Mouse (Mus musculus) heart, embryonic 13.5 days (tissue): ENCODE measurements at regions not wholly inside any gene's neighbourhood (a gene's known extent, or its start where the extent isn't known, plus 50 kb on each side); places are given as distances from the start of the nearest gene placed in this dataset. TPM values are rescaled to one million over a fixed set of nuclear protein-coding genes. Genes with fewer than 3 reads are reported as not detected.

Experiments used
- ATAC-seq: fragments of 200-750 bp; cut with Nextera tagmentation; 2 replicates; pipeline ENCODE4 v1.8.0; 2017; ENCODE audit warnings: moderate TSS enrichment; ENCODE audit not compliant: insufficient number of reproducible peaks, low FRiP score, low TSS enrichment; ENCODE audit errors: extremely low read depth
- H3K27ac ChIP-seq: fragments of 300-500 bp; sonication (generic); replicated peaks from 2 replicates; pipeline ENCODE4 v1.5.1; 2015; ENCODE audit warnings: moderate library complexity, mild to moderate bottlenecking, inconsistent platforms
- H3K27me3 ChIP-seq: fragments of 300-500 bp; sonication (generic); replicated peaks from 2 replicates; pipeline ENCODE4 v1.6.1; 2015; ENCODE audit warnings: mild to moderate bottlenecking, inconsistent platforms
- H3K36me3 ChIP-seq: fragments of 300-500 bp; sonication (generic); 2 replicates; pipeline ENCODE4 v1.6.1; 2015; ENCODE audit warnings: mild to moderate bottlenecking, inconsistent platforms
- H3K4me1 ChIP-seq: fragments of 300-500 bp; sonication (generic); 2 replicates; pipeline ENCODE4 v1.6.1; 2015; ENCODE audit warnings: inconsistent platforms
- H3K4me2 ChIP-seq: fragments of 300-500 bp; sonication (generic); 2 replicates; pipeline ENCODE4 v1.6.1; 2015; ENCODE audit warnings: inconsistent platforms, mild to moderate bottlenecking, moderate library complexity
- H3K4me3 ChIP-seq: fragments of 300-500 bp; sonication (generic); 2 replicates; pipeline ENCODE4 v1.5.1; 2015; ENCODE audit warnings: moderate library complexity, mild to moderate bottlenecking, inconsistent platforms
- H3K9ac ChIP-seq: fragments of 300-500 bp; sonication (generic); 2 replicates; pipeline ENCODE4 v1.6.1; 2015; ENCODE audit warnings: inconsistent platforms, mild to moderate bottlenecking, moderate library complexity
- H3K9me3 ChIP-seq: fragments of 300-500 bp; sonication (generic); 2 replicates; pipeline ENCODE4 v1.6.1; 2016; ENCODE audit warnings: inconsistent platforms
- WGBS: fragments of 180-500 bp; shearing (Covaris S2); methylation state at CpG from one replicate; pipeline ENCODE4 v1.1.7; 2015; ENCODE audit warnings: mixed read lengths; 5-methylcytosine and 5-hydroxymethylcytosine counted together
- microRNA-seq: library from miRNA; unstranded; fragments of <30 nt; microRNA quantifications from one replicate; pipeline ENCODE4, GENCODE M21; 2016

GRCm38 (mm10) chrX:12834681-12835080 is 72.8 kb upstream of the Med14 start:
- 56% methylated on average over 4 of the region's 4 CpGs for WGBS
- ATAC-seq = no peak
- no peak overlapping the region for H3K27ac ChIP-seq

GRCm38 (mm10) chrX:12832709-12833108 is 70.8 kb upstream of the Med14 start:
- H3K27ac ChIP-seq = no peak overlapping the region
- no peak overlapping the region for H3K4me2 ChIP-seq
- no peaks in the 10 kb centered on the region for H3K36me3 ChIP-seq
- H3K4me1 ChIP-seq = no peaks in the 10 kb centered on the region
- H3K9me3 ChIP-seq = no peaks in the 10 kb centered on the region
- H3K27me3 ChIP-seq = no peaks in the 10 kb centered on the region; the same call in 1 of the 2 replicates
- no peak for ATAC-seq
- 72% methylated on average over 2 of the region's 2 CpGs for WGBS
- H3K9ac ChIP-seq = no peak overlapping the region
- no peak overlapping the region for H3K4me3 ChIP-seq

More at GRCm38 (mm10) chrX:12834681-12835080, 72.8 kb upstream of the Med14 start:
- Histone ChIP-seq H3K27me3 (no peaks in the 10 kb centered on the region; the same call in 1 of the 2 replicates), H3K4me2 (no peak overlapping the region), H3K4me3 (no peak overlapping the region), H3K4me1 (peaks cover 3% of the 10 kb centered on the region; the same call in 1 of the 2 replicates), H3K9ac (no peak overlapping the region), H3K36me3 (no peaks in the 10 kb centered on the region), H3K9me3 (no peaks in the 10 kb centered on the region)

DNA sequence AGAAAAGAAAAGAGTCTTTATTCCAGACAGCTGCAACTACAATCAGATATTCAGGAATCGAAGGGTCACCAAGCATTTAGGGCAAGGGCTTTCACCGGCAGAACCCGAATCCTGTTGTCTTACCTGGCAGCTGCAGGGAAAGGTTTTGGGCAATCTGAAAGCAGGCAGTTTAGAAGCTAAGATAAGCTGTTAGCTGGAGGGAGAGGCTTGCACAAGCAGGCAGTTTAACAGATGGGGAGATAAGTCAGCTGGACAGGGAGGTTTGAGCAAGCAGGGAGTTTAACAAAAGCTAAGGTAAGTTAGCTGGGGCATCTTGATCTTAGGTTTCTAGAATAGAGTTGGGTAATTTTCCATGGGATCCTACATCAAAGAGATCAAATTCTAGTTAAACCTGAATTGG is 67.3 kb upstream of the Med14 start:
- no peak for ATAC-seq
- peaks cover 18% of the 10 kb centered on the region for H3K4me1 ChIP-seq
- no peaks in the 10 kb centered on the region; the same call in none of the 2 replicates for H3K27me3 ChIP-seq
- no peak overlapping the region for H3K9ac ChIP-seq
- H3K36me3 ChIP-seq = no peaks in the 10 kb centered on the region
- no peak overlapping the region for H3K4me2 ChIP-seq
- no peak overlapping the region for H3K4me3 ChIP-seq
- H3K9me3 ChIP-seq = no peaks in the 10 kb centered on the region
- H3K27ac ChIP-seq = no peak overlapping the region
- WGBS = 63% methylated on average over 3 of the region's 3 CpGs

GRCm38 (mm10) chrX:12827299-12827872 is 65.5 kb upstream of the Med14 start:
- peaks cover 19% of the 10 kb centered on the region for H3K4me1 ChIP-seq
- H3K9ac ChIP-seq = no peak overlapping the region
- no peak overlapping the region for H3K4me3 ChIP-seq
- H3K27ac ChIP-seq = no peak overlapping the region
- 75% methylated on average over 4 of the region's 4 CpGs for WGBS
- no peaks in the 10 kb centered on the region for H3K9me3 ChIP-seq
- peaks cover 3% of the 10 kb centered on the region for H3K27me3 ChIP-seq
- no peak for ATAC-seq
- no peaks in the 10 kb centered on the region for H3K36me3 ChIP-seq
- H3K4me2 ChIP-seq = no peak overlapping the region

- WGBS = 77% methylated on average over 4 of the region's 4 CpGs
- H3K36me3 ChIP-seq = no peaks in the 10 kb centered on the region
Measured at GRCm38 (mm10) chrX:12826646-12827045, 64.8 kb upstream of the Med14 start.

DNA sequence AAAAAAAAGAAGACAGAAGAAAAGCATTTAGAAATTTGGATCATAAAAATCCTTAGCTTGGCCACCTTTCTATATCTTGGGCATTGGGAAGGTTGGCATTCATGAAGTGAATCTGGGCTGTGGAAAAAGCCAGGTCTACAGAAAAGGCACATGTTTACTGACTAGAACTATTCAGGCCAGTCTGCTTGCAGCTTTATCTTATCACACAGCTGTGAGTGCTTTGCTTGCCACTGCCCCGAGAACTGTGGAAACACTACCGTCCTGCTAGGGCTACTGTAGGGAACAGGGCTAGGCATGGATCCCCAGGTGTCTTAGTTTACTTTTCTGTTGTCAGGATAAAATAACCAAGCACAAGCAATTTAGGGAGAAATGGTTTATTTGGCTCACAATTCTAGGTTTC is 63.4 kb upstream of the Med14 start:
- Histone ChIP-seq H3K9ac (no peak overlapping the region), H3K27ac (peak overlapping the region; percentile 42), H3K4me1 (peaks cover 19% of the 10 kb centered on the region), H3K36me3 (no peaks in the 10 kb centered on the region), H3K27me3 (peaks cover 3% of the 10 kb centered on the region; the same call in 1 of the 2 replicates), H3K4me3 (no peak overlapping the region), H3K4me2 (no peak overlapping the region), H3K9me3 (no peaks in the 10 kb centered on the region)
- 30% methylated on average over 2 of the region's 2 CpGs for WGBS
- ATAC-seq = no peak

More at GRCm38 (mm10) chrX:12826646-12827045, 64.8 kb upstream of the Med14 start:
- Histone ChIP-seq H3K4me3 (no peak overlapping the region), H3K9ac (no peak overlapping the region), H3K4me2 (no peak overlapping the region), H3K4me1 (peaks cover 19% of the 10 kb centered on the region), H3K9me3 (no peaks in the 10 kb centered on the region), H3K27me3 (peaks cover 3% of the 10 kb centered on the region; the same call in 1 of the 2 replicates), H3K27ac (no peak overlapping the region)
- no peak for ATAC-seq

GRCm38 (mm10) chrX:12824497-12824896 is 62.6 kb upstream of the Med14 start:
- no peak for ATAC-seq
- Histone ChIP-seq H3K4me3 (no peak overlapping the region), H3K9ac (no peak overlapping the region), H3K4me1 (peaks cover 19% of the 10 kb centered on the region), H3K27me3 (peaks cover 3% of the 10 kb centered on the region; the same call in 1 of the 2 replicates), H3K9me3 (no peaks in the 10 kb centered on the region), H3K4me2 (no peak overlapping the region), H3K36me3 (no peaks in the 10 kb centered on the region), H3K27ac (peak overlapping the region; percentile 42; the same call in 1 of the 2 replicates)
- WGBS = 53% methylated on average over 5 of the region's 5 CpGs

DNA sequence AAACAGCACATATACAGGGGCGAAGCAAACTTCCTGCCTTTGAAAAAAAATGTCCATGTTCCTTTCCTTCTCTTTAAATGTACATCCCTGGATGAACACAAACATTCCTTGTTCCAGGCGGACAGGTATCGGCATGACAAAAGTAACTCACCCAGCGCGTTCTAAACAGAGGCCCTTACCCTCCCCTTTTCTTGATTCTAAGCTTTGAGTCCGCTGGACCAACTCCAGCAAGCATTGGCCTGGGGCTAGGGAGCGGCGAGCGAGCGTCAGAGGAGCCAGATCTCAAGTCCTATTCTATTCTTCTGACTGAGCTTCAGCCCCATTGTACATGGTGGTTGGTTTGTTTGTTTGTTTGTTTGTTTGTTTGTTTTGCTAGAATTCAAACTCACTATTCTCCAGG is 60.9 kb upstream of the Med14 start:
- Histone ChIP-seq H3K4me3 (no peak overlapping the region), H3K9ac (no peak overlapping the region), H3K9me3 (no peaks in the 10 kb centered on the region), H3K4me1 (peaks cover 19% of the 10 kb centered on the region), H3K27ac (no peak overlapping the region), H3K36me3 (no peaks in the 10 kb centered on the region), H3K27me3 (peaks cover 8% of the 10 kb centered on the region; the same call in 1 of the 2 replicates), H3K4me2 (no peak overlapping the region)
- no peak for ATAC-seq
- WGBS = 75% methylated on average over 10 of the region's 10 CpGs

DNA sequence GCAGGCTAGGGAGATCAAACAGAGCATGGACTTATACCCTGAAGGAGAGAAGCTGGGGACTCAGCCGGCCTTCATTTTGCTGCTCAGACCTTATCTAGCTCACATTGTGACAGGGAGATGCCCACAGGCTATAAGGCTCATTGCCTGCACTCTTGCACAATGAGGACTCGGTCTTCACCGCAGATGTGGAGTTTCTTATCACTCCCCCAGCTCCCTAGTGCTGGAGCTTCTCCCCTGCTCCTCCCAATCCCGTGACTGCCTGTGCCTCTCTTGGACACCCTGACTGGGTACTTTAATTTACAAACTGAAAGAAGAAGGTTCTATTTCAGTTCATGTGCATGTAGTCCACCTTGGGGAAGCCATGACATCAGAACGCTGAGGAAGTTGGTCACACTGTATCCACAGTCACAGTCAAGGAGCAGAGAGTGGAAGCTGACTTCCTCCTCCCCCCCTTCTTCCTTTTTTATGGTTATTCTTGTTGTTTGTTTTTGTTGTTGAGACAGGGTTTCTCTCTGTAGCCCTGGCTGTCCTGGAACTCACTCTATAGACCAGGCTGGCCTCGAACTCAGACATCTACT is 51.3 kb upstream of the Med14 start:
- no peak overlapping the region for H3K4me2 ChIP-seq
- 53% methylated on average over 6 of the region's 6 CpGs for WGBS

More for the DNA sequence above, 51.3 kb upstream of the Med14 start:
- ATAC-seq = no peak
- no peak overlapping the region for H3K4me3 ChIP-seq
- H3K4me1 ChIP-seq = no peaks in the 10 kb centered on the region
- H3K9me3 ChIP-seq = no peaks in the 10 kb centered on the region
- no peak overlapping the region for H3K9ac ChIP-seq
- 0 out of 2 replicates have a peak, but pooled peaks cover 9% of the 10 kb centered on the region for H3K27me3 ChIP-seq
- H3K27ac ChIP-seq = no peak overlapping the region
- H3K36me3 ChIP-seq = no peaks in the 10 kb centered on the region

Small RNAs in the stretch of these regions (microRNA-seq; reads per million reads assigned to microRNA genes)
- not detected for gene Gm25063
